Mouse (Mus musculus) thymus, postnatal 25 days (tissue): ENCODE measurements around the gene Ly6g6d.
"Not testable (repeated sequence)": the region's sequence is repeated elsewhere in the genome, so short reads cannot be mapped to it uniquely, and the experiment has no call there.

Experiments
- DNase-seq: peaks from one replicate; pipeline ENCODE4 v3.0.0; 2022

The Ly6g6d gene

GRCm38 (mm10) chr17:35045807-35046680 lies 31.8 kb downstream of the Ly6g6d start:
- DNase-seq, result no peak

GRCm38 (mm10) chr17:35044904-35045806 lies 32.7 kb downstream of the Ly6g6d start:
- no peak for DNase-seq

GRCm38 (mm10) chr17:35043794-35044193 lies 34.1 kb downstream of the Ly6g6d start:
- no peak for DNase-seq

- no peak for DNase-seq
Observed at GRCm38 (mm10) chr17:35039121-35039873, 38.6 kb downstream of the Ly6g6d start.

- DNase-seq, result no peak
Observed at GRCm38 (mm10) chr17:35034896-35035295, 43.0 kb downstream of the Ly6g6d start.

GRCm38 (mm10) chr17:35033703-35034102 lies 44.2 kb downstream of the Ly6g6d start:
- DNase-seq, result not testable (repeated sequence)

- no peak for DNase-seq
Observed at GRCm38 (mm10) chr17:35032323-35032870, 45.5 kb downstream of the Ly6g6d start.

- no peak for DNase-seq
Observed at GRCm38 (mm10) chr17:35031880-35032279, 46.0 kb downstream of the Ly6g6d start.

- no peak for DNase-seq
Observed at GRCm38 (mm10) chr17:35031272-35031671, 46.6 kb downstream of the Ly6g6d start.

- DNase-seq, result peak; percentile 55
Observed at GRCm38 (mm10) chr17:35029691-35030532, 48.0 kb downstream of the Ly6g6d start.

- no peak for DNase-seq
Observed at GRCm38 (mm10) chr17:35028315-35028714, 49.5 kb downstream of the Ly6g6d start.

GRCm38 (mm10) chr17:35027277-35028068 lies 50.4 kb downstream of the Ly6g6d start, which contains the start of gene Sapcd1:
TSS of gene Sapcd1 (minus strand) at chr17:35028016.
- peak; percentile 35 for DNase-seq

GRCm38 (mm10) chr17:35026206-35026605 lies 51.7 kb downstream of the Ly6g6d start:
- no peak for DNase-seq

- no peak for DNase-seq
Observed at GRCm38 (mm10) chr17:35024691-35025488, 53.0 kb downstream of the Ly6g6d start.

GRCm38 (mm10) chr17:35024261-35024660 lies 53.6 kb downstream of the Ly6g6d start:
- no peak for DNase-seq

GRCm38 (mm10) chr17:35023756-35024155 lies 54.1 kb downstream of the Ly6g6d start:
- DNase-seq, result no peak

- DNase-seq, result no peak
Observed at GRCm38 (mm10) chr17:35023221-35023620, 54.6 kb downstream of the Ly6g6d start.

GRCm38 (mm10) chr17:35022541-35023060 lies 55.3 kb downstream of the Ly6g6d start:
- no peak for DNase-seq

- DNase-seq, result no peak
Observed at GRCm38 (mm10) chr17:35021842-35022477, 55.9 kb downstream of the Ly6g6d start.
